Mouse (Mus musculus): ENCODE data around the gene Snapin.

Snapin gene

DNA sequence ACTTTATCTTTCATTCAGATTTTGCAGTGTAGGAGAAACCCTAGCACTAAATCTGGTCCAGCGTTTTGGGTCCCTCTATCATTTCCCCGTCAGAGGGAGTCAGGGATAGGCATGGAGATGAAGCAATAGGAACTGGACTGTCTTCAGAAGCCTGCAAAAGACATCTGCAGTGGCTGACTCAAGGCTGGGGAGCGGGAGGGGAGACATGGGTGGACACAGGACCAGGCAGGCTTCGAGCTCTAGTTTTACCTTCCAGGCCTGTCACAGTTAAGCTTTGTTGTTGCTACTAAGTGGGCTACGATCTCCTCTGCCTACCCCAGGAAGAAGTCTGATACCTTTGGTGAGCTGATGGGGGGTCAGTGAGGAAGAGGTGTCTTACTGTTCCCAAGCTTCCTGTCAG is 21.4 kb upstream of the Snapin start:
- TF ChIP-seq GATA4 (IDR thresholded peaks at IDR 0.05; ENCODE audit: insufficient replicate concordance, low read length), result no peak

DNA sequence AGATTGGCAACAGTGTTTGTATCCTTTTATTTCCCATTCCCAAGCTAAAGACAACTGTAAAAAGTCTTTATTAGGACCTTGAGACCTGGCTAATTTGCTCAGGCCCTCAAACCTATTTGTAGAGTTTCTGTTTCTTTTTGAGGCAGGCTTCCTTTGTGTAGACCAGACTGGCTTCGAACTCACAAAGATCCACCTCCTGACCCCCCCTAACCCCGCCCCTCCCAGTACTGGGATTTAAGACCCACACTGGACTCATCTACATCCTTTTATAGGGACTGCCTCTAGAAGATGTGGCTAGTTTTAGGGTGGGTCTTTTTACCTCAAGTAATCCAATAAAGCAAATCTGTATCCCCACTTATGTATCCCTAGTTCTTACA is 18.9 kb upstream of the Snapin start:
- no peak for TF ChIP-seq GATA4 (IDR thresholded peaks at IDR 0.05; ENCODE audit: insufficient replicate concordance, low read length)

DNA sequence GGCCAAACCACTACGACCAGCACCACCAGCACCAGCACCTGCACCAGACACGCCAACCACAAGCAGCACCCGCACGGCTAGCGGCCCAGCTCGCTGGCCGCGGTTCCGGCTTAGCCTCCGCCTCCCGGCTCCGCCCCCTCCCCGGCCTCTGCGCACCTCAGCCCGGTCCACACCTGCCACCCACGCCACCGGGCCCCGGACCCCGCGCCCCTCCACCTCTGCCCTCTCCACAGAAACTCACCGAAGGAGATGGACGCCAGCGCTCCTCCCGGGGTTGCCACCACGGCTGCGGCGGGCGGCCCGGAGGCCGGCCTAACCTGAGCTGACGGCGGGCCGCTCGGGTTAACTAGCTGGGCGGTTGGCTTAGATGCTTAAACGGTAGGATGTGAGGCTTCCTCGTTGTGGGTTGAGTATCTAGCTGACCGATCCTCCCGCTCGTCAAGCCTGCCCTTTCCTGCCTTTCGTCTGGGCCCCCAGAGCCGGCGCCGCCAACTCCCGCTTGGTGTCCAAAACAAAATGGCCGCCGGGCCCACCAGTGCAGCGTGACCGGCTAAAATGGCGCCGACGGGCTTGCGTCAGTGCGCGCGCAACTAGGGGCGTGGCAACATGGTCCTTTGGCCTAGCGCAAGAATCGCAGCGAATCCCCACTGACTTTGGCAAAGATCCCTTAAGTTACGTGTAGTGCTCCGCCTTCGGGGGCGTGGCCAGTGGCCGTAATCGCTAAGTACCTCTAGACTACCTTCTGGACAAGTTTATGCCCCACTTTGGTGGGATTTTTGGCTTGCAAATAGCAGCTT is 18.3 kb upstream of the Snapin start, which contains the start of gene Chtop:
Chtop (minus strand) TSS at position 549 of the 797 bp plus-strand sequence.
- TF ChIP-seq GATA4 (IDR thresholded peaks at IDR 0.05; ENCODE audit: insufficient replicate concordance, low read length), result no peak

DNA sequence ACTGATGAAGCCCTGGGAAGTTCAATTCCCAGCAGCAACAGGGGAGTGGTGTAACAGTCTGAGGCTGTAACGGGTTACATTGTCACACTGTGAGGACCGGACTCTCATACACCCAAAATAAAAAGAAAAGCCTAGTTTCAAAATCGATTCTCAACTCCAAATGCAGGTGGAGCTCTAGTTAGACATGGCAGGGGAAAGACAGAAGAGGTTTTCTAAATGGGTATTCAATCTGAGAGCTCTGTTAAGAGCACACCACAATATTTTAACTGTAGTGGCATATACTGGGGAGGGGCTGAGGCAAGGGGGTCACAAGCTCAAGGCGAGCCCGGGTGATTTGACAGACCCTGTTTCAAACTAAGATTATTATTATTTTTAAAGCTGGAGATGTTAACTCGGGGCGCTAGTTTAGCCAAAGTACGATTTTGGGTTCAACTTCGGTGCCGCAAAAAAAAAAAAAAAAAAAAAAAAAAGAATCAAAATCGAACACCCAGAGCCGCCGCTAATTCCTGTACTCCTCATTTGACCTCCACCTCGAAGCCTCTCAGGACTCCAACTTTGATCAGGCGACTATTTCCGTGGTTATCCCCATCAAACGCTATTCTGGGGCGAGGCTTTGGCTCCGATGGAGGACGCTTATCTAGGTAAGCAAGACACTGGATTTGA is 17.6 kb upstream of the Snapin start:
- TF ChIP-seq GATA4 (IDR thresholded peaks at IDR 0.05; ENCODE audit: insufficient replicate concordance, low read length), result no peak

DNA sequence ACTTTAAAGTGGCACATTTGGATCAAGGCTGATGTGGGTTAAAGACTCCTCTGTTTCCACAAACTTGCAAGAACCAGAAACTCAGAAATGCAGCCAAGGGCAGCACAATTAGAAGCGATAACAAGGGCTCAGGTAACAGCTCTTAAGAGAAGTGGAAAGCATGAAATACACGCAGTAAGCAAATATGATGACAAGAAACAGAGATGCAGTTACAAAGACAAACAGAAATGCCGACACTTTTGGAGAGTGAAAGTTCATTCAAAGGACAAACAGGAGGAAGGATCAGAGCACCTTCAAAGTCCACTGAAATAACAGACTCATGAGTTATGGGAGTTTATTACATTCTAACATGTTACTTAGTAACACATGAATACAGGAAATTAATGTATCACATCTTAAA is 15.5 kb upstream of the Snapin start:
- TF ChIP-seq GATA4 (IDR thresholded peaks at IDR 0.05; ENCODE audit: insufficient replicate concordance, low read length), result no peak

DNA sequence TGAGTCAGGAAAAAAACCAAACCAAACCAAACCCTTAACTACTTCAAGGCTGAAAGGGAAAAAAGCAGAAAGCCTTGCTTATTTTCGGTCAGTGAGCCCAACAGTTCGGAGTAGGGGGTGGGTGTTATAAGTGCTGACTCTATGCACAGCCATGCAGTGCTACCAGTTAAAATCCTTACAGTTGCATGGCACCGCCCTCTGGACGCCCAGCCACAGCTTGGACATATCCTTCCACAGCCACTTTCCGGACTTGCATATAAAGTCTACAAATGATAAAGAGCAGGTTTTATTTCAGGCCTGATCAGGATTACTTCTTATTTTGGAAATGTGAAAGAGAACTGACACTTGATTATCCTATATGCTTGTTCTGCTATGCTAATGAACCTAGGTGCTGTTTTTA is 14.4 kb upstream of the Snapin start:
- TF ChIP-seq GATA4 (IDR thresholded peaks at IDR 0.05; ENCODE audit: insufficient replicate concordance, low read length), result no peak

DNA sequence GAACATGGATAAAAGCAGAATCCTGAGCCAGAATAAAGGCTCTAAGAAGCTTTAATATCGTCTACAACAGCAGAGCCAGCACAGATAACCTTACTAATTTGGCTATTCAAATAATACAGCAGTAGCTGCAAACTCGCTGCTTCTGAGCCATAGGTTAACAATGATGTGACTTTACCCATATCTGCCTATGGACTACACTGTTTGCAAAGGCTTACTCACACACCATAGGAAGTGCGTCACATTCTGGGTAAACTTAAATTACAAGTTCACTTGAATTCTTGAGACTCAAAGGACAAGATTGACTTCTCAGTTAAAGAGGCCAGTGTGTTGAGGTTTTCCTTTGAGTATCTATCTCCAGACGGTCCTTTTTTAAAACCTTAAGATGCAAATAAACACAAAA is 12.6 kb upstream of the Snapin start:
- TF ChIP-seq GATA4 (IDR thresholded peaks at IDR 0.05; ENCODE audit: insufficient replicate concordance, low read length), result no peak

DNA sequence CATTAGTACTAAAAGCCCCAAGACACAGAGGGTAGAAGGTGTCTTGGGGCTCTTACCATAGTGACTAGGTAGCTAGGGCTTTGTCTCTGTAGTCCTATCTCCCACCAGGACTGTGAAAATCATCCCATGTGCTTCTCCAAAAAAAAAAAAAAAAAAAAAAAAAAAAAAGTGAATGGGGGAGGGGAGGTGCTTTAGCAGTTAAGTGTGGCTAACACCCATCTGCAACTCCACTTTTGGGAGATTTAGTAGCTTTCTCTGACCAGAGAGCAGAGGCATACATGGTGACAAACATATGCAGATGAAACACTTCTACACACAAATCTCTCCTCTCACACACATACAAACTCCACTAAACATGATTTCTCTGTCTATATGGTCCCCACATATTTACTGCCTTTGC is 6.8 kb upstream of the Snapin start:
- no peak for TF ChIP-seq GATA4 (IDR thresholded peaks at IDR 0.05; ENCODE audit: insufficient replicate concordance, low read length)

DNA sequence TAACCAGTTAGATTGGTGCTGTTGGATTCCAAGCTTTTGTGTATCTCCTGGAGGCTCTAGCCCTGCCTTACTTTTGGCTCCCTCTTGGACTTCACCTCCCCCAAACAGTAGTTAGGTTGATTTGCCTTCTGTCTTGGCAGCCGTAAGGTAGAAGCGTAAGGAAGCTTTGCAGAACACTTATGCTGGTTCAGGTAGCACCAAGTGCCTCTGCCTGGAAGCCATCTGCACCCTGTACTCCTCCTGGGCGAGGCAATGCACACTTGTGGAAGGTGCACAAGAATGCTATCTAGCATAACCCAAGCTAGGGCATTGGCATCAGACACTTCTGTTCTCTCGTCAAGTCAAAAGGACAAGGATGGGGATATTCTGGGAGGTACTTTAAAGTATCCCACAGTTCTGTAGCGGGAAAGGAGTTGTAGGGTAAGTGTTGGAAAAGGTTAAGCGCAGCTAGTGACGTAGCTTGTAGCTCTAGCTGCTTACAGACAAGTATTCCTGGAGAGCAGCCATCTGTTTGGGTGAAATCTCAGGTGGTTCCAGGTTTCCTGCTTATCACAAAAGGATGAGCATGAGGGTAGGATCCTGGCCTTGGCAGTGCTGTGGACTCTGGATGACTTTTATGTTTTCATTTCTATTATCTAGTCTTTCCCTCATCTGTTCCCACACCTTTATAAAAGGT is 5.2 kb upstream of the Snapin start:
- no peak for TF ChIP-seq GATA4 (IDR thresholded peaks at IDR 0.05; ENCODE audit: insufficient replicate concordance, low read length)

DNA sequence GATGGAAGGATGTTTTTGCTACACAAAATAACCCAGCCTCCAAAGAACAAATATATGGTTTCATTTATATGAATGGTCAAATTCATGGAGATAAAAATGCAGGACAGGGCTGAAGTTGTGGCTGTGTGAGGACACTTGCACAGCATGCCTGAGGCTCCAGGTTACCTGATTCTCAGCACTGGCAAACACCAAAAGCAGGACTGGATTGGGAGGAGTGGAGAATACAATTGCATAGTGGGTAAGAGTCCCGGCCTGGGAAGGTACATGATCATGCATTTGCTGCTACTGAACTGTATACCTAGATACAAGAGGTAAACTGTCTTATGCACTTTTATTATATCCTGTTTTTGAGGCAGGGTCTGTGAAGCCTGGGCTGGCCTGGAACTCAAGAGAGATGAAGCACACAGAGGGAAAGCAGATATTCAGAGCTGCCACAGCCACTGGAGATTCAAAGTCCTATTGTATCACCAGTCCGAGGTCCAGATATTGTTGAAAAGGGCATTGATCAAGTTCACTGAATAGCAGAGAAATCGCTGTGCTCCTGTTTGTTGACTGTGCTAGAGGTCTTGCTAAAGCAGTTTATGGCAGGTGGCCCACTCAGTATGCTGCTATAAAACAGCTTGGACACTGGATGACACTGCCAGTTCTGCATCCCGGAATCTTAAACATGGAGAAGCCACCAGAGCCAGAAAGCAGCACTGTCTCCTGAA is 3.2 kb upstream of the Snapin start:
- TF ChIP-seq GATA4 (IDR thresholded peaks at IDR 0.05; ENCODE audit: insufficient replicate concordance, low read length), result no peak

DNA sequence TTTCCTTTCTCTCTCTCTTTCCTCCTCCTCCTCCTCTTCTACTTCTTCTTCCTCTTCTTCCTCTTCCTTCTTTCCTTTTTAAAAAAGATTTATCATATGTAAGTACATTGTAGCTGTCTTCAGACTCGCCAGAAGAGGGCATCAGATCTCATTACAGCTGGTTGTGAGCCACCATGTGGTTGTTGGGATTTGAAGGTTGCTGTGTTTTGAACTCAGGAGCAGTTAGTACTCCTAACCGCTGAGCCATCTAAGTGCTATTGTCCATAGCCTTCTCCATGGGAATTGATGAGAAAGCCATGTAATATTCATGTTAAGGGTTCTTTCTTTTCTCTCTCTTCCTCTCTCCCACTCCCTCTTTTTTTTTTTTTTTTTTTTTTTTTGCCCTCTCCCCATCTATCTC is 517 bp upstream of the Snapin start:
- no peak for TF ChIP-seq GATA4 (IDR thresholded peaks at IDR 0.05; ENCODE audit: insufficient replicate concordance, low read length)

DNA sequence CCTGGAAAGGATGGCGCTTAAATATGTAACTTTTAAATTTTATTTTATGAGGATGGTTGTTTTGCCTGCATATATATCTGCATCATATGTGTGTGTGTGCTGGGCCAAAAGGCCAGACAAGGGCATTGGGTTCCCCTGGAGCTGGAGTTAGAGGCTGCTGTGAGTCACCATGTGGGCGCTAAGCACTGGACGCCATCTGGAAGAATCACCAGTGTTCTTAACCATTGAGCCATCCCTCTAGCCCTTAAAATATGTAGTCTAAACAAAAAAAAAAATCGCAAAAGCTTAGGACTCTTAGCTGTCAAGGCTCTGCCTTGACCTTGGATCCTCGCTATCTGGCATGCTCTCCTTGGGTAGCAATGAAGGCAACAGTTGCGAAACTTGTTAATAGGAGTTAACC is 2.3 kb downstream of the Snapin start:
- TF ChIP-seq GATA4 (IDR thresholded peaks at IDR 0.05; ENCODE audit: insufficient replicate concordance, low read length), result no peak

DNA sequence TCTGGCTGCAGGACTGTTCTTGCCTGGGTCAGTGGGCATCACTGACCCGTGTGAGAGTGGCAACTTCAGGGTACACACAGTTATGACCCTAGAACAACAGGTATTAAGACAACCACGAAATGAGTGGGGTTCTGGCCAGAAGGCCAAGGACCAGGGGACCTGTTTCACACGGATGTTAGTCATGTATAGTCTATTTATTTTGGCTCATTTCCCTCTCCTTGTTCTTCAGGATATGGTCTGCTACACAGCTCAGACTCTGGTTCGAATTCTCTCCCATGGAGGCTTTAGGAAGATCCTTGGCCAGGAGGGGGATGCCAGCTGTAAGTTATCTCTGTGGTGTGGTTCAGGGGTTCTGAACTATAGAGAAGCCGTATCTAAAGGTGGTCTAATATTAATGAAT is 3.8 kb downstream of the Snapin start:
- no peak for TF ChIP-seq GATA4 (IDR thresholded peaks at IDR 0.05; ENCODE audit: insufficient replicate concordance, low read length)

DNA sequence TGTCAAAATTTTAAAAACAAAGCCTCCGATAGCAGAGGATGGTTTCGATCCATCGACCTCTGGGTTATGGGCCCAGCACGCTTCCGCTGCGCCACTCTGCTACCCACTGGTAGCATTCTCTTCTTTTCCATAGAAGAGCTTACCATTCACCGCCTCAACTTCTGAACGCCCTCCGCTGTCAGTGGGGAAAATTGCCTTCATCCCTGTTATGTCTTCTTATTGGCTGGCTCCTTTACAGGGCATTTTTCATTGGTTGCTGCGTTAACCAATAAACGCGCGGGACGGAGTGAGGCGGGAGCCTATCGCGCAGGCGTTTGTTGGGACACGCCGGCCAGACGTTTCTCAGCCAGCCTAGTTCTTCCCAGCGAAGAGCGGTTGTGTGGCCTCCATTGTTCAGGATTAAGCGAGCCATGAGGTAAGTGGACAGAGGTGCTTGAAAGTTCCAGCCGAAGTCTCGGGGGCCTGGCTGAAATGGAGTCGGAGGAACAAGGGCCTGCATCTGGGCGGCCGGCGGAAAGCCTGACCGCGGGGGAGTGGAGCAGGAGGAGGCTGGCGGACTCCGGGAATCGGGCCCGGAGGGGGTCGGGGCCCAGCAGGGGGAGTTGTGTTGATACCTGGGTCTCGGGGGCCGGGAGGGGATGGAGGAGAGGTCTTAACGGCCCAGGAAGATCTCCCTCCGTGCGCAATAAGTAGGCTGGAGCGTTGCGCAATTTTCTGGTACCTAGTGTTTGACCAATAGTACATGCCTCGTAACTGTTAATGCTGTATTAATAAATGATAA is 14.8 kb downstream of the Snapin start, which contains the start of gene Ilf2:
Ilf2 (plus strand) TSS at position 296 of the 781 bp plus-strand sequence.
- peak; percentile 7; the same call in 1 of the 2 replicates for TF ChIP-seq GATA4 (IDR thresholded peaks at IDR 0.05; ENCODE audit: insufficient replicate concordance, low read length)
